Mouse (Mus musculus) layer of hippocampus, adult 2 months (tissue): ENCODE measurements around the gene Smyd4. TPM values are rescaled to one million over a fixed set of nuclear protein-coding genes. Genes with fewer than 3 reads are reported as not detected.

Experiments
- DNase-seq, 2 experiments: peaks; one replicate each; pipeline ENCODE4 v3.0.0; 2022; ENCODE audit warnings: low spot score in 2 of 2
- H3K27ac ChIP-seq: fragments of 200-600 bp; 2 replicates; pipeline ENCODE4 v1.8.1; 2022
- H3K4me3 ChIP-seq: fragments of 200-600 bp; 2 replicates; pipeline ENCODE4 v1.8.1; 2022; ENCODE audit warnings: mild to moderate bottlenecking
- CTCF ChIP-seq: fragments of 200-600 bp; conservative IDR thresholded peaks from 2 replicates; pipeline ENCODE4 v1.8.1; 2022; ENCODE audit warnings: antibody characterized with exemption, mild to moderate bottlenecking, moderate library complexity
- total RNA-seq, 2 experiments: library from RNA; stranded (reverse); gene quantifications; 2 replicates each; pipeline ENCODE4 v1.2.3; 2021

Smyd4 gene
- total RNA-seq, 2 experiments from 2014 or later = 14.9 to 16.7 TPM

GRCm38 (mm10) chr11:75409679-75410575 lies 61.7 kb downstream of the Smyd4 start:
- no peak for DNase-seq
- Histone ChIP-seq H3K27ac (no peak overlapping the region), H3K4me3 (no peak overlapping the region)
- no peak for TF ChIP-seq CTCF

- no peak for TF ChIP-seq CTCF
- no peak overlapping the region for H3K27ac ChIP-seq
- no peak for DNase-seq
- no peak overlapping the region for H3K4me3 ChIP-seq
These were observed 62.4 kb downstream of the Smyd4 start for GRCm38 (mm10) chr11:75410591-75410990.

GRCm38 (mm10) chr11:75415096-75415495 lies 66.9 kb downstream of the Smyd4 start:
- DNase-seq = no peak
- TF ChIP-seq CTCF = no peak
- Histone ChIP-seq H3K4me3 (no peak overlapping the region), H3K27ac (no peak overlapping the region)

- Histone ChIP-seq H3K4me3 (no peak overlapping the region), H3K27ac (peak overlapping the region; percentile 1; the same call in 1 of the 2 replicates)
- no peak for TF ChIP-seq CTCF
- no peak for DNase-seq
These were observed 67.8 kb downstream of the Smyd4 start for GRCm38 (mm10) chr11:75415994-75416393.

- Histone ChIP-seq H3K27ac (no peak overlapping the region), H3K4me3 (no peak overlapping the region)
- DNase-seq = no peak
- no peak for TF ChIP-seq CTCF
These were observed 71.8 kb downstream of the Smyd4 start for GRCm38 (mm10) chr11:75420037-75420436.

GRCm38 (mm10) chr11:75420810-75421374 lies 72.7 kb downstream of the Smyd4 start:
- no peak overlapping the region for H3K4me3 ChIP-seq
- no peak overlapping the region for H3K27ac ChIP-seq
- no peak for TF ChIP-seq CTCF
- DNase-seq = no peak

- no peak overlapping the region for H3K27ac ChIP-seq
- TF ChIP-seq CTCF = no peak
- no peak for DNase-seq
- no peak overlapping the region for H3K4me3 ChIP-seq
These were observed 73.3 kb downstream of the Smyd4 start for GRCm38 (mm10) chr11:75421375-75422012.

GRCm38 (mm10) chr11:75422013-75422792 lies 74.0 kb downstream of the Smyd4 start, which contains the start of gene Serpinf1:
Gene Serpinf1, minus strand, starts transcription at chr11:75422701.
- Histone ChIP-seq H3K4me3 (no peak within 1 kb of the TSS), H3K27ac (no peak within 1 kb of the TSS)
- no peak for TF ChIP-seq CTCF
- no peak for DNase-seq

- Histone ChIP-seq H3K4me3 (no peak overlapping the region), H3K27ac (no peak overlapping the region)
- no peak for TF ChIP-seq CTCF
- no peak for DNase-seq
These were observed 74.9 kb downstream of the Smyd4 start for GRCm38 (mm10) chr11:75423091-75423490.

GRCm38 (mm10) chr11:75424033-75424432 lies 75.8 kb downstream of the Smyd4 start:
- DNase-seq = no peak
- no peak for TF ChIP-seq CTCF
- Histone ChIP-seq H3K4me3 (no peak overlapping the region), H3K27ac (no peak overlapping the region)

- TF ChIP-seq CTCF = no peak
- Histone ChIP-seq H3K27ac (no peak overlapping the region), H3K4me3 (no peak overlapping the region)
- DNase-seq = no peak
These were observed 76.2 kb downstream of the Smyd4 start for GRCm38 (mm10) chr11:75424459-75424858.

- TF ChIP-seq CTCF = no peak
- H3K27ac ChIP-seq = peak overlapping the region; percentile 6; the same call in 1 of the 2 replicates
- no peak for DNase-seq
- no peak overlapping the region for H3K4me3 ChIP-seq
These were observed 80.9 kb downstream of the Smyd4 start for GRCm38 (mm10) chr11:75429019-75429705.
